Mouse (Mus musculus) frontal cortex, postnatal 10 days (tissue): Measurements from ENCODE around the gene C1rl.
"Not testable (repeated sequence)": the region's sequence is repeated elsewhere in the genome, so short reads cannot be mapped to it uniquely, and the experiment has no call there.

ENCODE experiments used
- DNase-seq, 2 experiments: peaks; one replicate each; pipeline ENCODE4 v3.0.0; 2022; ENCODE audit warnings: low spot score in 2 of 2, mixed read lengths in 1 of 2

C1rl gene

DNA sequence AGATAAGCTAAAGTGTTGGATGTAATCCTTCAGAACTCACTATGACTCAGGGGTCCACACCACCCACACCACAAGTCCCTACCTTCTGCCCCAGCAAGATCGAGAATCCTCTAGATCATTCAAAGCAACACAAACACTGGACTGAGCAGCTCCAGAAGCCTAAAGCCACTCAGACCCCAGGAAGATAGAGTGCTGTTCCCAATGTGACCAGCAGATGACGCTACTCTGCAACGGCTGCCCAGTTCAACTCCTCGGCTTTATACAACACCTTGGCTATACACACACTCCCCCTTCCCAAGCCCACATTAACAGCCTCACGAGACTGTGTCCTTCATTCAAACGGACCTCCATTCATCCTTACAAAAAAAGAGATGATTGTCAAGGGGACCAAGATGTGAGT lies 20.1 kb upstream of the C1rl start:
- DNase-seq = no peak

DNA sequence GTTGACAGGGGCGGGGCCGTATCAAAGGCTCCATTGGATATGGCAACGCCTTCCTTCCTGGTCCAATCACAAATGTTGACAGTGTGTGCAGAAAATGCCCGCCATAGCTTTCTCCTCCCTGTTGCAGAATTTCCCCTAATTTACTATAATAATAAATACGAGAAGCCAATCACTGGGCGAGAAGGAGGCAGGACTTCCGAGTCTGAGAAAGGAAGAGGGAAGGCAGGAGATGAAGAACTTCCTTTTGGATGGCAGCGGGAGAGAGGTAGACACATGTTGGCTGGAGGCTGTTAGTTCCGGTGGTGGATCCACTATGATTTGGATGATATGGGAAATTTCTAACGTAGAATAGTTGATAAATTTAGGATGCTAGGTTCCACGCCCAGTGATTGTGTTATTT lies 18.3 kb upstream of the C1rl start:
- no peak for DNase-seq

DNA sequence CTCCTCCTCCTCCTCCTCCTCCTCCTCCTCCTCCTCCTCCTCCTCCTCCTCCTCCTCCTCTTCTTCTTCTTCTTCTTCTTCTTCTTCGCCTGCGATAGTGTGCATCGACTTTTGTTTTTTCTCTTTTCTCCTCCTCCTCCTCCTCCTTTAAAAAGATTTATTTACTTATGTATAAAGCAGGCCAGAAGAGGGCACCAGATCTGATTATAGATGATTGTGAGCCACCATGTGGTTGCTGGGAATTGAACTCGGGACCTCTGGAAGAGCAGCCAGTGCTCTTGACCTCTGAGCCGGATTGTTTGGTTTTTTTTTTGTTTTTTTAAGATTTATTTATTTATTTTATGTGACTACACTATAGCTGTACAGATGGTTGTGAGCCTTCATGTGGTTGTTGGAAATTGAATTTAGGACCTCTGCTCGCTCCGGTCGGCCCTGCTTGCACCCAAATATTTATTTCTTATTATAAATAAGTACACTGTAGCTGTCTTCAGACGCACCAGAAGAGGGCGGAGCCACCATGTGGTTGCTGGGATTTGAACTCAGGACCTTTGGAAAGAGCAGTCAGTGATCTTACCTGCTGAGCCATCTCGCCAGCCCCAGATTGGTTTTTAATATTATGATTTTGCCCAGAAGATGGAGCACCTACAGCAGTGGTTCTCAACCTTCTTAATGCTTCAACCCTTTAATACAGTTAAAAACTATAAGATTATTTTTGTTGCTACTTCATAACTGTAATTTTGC lies 17.4 kb upstream of the C1rl start:
- not testable (repeated sequence) for DNase-seq

DNA sequence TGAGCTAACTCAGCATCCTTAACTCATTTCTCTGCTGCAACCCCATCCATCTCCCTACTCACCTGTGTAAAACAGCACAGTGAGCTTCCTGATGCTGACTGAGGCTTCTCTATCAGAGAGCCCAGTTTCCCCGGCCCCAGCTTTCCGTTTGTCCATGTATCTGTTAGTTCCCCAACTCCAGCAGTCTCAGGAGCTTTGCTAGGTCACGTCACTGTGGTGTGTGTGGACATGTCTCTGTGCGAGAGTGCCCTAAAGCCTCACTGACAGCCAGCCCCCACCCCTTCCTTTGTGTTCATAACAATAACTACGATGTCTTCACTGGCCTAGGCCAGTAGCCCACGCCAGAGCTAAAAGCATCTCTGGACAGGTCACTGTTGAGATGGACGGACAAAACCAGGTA lies 16.7 kb upstream of the C1rl start:
- DNase-seq = no peak

DNA sequence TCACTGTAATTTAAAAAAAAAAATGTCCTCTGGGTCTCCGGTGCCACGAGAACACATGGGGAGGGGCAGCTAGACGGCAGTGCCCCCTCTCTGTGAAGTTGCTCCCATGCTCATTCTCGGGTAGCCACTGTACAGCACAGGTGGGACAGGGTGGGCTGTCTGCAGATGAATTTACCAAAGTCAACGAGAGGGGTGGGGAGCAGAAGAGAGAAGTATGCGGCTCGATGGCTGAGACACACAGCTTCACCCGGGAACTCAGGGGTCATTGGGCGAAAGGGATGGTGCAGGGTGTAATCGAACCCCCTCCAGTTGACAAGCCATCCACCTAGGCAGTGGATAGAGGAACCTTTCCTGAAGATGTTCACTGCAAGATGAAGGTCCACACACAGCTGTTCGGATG lies 16.1 kb upstream of the C1rl start:
- no peak for DNase-seq

DNA sequence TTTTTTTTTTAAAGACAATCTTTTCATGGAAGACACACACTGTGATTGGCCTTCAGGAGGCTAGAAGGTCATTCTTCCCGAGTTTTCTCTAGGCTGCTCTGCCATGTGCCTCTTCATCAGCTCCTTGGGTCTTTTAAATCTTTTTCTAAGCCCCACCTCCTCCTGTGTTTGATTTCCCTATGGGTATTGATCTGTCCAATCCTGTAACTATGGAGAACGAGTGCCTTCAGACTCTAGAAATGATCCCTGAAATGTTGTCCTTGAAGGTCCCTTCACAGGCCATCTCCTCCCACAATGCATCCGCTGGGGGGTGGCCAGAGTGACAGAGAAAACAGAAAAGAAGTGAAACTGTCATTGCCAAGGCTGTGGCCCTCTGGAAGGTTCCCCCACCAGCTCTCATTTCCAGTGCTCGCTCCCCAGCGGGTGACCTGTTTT lies 15.7 kb upstream of the C1rl start:
- DNase-seq = no peak

DNA sequence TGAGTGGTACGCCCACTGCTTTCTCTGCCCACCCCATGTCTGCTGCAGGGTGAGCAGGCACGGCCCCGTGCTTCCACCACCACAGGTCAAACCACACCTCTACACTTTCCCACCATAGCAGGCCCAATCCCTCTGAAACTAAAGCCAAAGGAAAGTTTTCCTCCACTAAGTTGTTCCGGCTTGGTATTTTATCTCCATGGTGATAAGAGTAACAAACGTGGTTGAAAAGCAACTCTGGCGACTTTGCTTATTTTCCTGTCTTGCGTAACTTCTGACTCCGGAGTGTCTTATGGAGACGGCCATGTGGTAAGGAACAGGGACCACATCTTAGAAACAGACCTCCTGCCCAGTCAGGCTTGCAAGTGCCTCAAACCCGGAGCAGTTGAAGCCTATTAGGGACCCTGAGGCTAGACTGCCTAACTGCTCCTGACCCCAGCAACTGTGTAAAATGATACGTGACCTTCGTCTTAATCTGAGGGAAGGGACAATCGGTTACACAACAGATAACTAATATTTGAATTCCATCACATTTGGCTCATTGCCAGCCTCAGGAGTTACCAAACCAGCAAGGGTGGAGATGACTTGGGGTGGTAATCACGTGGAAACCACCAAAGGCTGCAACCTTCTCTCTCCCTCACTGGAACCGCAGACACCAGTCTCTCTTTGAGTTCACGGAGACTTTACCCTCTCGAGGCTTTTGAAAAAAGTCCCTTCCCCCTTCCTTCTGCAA lies 14.8 kb upstream of the C1rl start:
- no peak for DNase-seq

DNA sequence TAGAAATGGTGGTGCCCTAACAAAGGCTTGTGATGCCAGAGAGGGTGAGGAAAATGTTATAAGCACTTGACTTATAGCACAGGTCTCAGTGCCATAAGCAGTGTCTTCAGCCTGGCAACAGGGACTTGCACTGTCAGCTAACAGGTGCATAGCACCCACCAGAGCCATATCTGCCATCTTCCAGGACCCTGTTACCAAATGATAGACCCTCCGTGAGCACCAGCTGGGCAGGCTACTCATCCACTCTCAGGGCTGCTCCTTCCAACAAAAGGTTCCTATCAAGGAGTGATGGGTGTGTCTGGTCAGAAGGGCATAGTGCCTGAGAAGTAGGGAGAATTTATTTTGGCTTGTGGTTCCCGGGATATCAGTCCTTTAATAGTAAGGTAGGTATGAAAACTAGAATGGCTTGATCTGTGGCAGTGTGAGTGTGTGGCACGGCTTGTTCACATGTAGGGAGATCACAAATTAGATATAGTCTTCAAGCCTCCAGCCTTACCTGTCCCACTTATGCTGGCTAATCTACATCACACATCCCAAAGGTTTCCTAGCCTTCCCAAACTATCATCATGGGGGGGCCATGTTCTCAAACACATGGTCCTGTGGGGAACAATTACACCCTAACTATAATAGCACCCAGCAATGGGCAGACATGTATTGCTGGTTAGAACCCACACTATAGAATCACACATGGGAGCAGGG lies 13.9 kb upstream of the C1rl start:
- DNase-seq = no peak

DNA sequence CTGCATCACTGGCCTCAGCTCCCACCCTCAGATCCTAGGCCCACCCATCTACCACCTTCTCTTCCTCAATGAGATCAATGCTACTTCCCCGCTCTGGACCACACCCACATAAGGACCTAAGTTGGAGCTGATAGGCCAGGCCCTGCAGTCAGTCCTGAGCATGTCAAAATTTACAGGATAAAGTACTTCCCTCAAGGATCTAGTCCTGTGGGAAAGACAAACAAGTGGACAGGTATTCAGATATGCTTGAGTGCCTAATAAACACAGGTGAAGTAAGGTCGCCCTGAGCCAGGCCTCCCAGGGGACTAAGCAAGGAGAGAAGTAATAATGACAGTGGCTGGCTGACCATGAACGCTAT lies 13.4 kb upstream of the C1rl start:
- DNase-seq = no peak

DNA sequence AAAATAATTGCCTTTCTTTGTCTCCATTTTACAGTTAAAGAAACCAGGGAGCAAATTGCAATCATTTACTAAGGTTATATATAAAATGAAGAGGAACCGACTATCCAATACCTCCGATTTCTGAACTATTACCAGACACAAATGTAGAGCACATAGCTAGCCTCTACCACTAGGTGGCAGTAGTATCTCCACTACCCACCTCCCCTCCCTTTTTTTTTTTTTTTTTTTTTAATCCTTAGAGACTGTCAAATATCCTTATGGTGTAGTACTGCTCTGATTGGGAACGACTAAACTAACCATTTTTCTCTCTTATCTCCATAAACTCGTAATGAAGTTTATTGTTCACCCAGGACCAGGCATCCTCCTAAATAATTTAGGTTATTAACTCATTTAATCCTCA lies 12.6 kb upstream of the C1rl start:
- no peak for DNase-seq

DNA sequence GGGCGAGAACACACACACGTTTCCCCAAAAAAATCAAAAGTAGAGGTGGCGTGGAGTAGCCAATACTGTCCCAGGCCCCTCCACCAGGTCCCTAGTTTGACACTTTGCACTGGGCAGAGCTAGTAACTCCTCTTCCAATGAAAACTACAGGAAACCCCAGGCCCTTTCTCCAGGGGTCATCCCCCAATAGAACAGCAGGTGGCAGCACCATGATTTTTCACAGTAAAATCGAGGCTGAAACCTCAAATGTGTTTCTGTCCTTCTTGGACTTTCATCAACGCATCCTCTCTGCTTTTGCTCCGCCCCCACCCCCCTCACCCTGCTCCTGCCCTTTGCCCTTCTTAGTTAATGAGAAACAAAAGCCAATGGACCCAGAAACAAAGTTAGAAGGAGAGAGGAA lies 11.3 kb upstream of the C1rl start:
- DNase-seq = no peak

DNA sequence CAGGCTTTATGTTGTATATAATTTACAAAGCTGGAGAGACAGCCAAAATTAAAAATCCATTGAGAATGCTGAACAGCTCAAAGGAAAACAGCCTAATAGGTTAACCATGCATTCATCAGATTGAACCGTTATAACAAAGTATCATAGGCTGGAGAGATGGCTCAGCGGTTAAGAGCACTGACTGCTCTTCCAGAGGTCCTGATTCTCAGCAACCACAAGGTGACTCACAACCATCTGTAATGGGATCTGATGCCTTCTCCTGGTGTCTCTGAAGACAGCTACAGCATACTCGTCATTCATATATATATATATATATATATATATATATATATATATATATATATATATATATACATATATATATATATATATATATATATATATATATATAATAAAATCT lies 9.1 kb upstream of the C1rl start:
- DNase-seq = not testable (repeated sequence)

DNA sequence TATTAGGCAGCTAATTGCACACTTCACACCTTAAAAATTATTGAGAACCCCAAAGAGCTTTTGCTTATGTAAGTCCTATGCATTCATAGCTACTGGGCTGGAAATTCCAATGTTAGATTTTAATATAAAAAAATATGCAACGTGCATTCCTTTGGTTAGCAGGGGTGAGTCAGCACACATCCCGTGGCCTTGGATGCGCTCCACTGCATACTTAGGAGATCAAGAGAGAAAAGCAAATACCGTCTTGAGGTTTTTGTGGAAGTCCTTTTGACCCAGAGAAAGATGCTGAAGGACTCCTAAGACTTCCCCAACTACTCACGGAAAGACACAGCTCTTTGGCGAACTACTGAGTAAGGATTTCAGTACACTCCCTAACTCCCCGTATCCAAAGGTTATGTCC lies 8.1 kb upstream of the C1rl start:
- no peak for DNase-seq

DNA sequence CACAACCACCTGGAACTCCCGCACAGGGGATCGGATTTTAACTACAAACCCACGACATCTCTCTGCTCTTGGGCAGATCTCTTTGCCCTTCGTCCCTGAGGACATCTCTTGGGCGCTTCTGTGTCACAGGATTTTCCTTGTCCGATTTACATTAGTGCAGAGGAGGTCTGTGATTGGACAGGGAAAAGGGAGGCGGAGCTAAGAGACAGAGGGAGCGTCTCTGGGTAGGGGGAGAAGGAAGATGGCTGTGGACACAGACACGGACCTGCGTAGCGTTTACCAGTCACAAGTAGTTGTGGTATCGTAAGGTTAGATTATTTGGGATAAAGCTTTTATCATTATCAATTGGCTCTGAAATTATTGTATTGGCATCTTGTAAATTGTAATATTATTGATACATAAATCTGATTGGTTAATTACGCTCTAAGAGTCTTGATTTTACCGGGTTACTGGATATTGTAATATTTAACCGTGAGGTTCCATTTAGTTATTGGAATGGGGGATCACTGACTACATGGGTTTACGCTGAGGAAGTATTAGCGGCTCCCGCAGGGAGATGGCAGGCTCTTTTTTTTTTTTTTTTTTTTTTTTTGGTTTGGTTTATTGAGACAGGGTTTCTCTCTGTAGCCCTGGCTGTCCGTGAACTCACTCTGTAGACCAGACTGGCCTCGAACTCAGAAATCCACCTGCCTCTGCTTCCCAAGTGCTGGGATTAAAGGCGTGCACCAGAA lies 7.3 kb upstream of the C1rl start:
- DNase-seq = no peak

DNA sequence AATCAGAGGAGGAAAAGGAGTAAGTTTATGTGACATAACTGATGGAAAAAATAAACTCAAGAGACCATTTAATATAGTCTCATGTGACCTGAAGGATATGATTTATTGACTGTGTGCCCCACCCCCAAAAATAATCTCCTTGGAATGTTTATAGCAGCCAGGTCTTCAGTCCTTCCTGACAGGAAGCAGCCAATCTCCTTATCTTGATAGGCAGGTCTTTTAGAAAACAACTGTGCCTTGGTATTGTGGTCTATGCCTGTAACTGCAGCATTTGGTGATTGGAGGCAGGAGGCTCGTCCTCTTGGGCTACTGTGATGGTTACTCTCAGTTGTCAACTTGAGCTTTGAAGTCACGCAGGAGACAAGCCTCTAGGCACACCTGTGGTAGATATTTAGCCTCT lies 5.4 kb upstream of the C1rl start:
- DNase-seq = no peak

DNA sequence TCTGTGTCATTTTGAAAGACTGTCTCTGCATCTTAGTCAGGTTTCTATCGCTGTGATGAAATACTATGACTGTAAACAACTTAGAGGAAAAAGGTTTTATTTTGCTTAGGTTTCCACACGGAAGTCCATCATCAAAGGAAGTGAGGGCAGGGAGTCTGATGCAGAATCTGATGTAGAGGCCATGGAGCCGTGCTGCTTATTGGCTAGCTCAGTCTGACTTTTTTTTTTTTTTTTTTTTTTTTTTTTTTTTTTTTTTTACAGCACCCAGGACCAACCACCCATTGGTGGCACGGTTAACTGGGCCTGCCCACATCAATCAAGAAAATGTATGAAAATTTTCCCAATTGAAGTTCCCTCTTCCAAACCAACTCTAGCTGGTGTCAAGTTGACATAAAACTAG lies 4.0 kb upstream of the C1rl start:
- DNase-seq = no peak

DNA sequence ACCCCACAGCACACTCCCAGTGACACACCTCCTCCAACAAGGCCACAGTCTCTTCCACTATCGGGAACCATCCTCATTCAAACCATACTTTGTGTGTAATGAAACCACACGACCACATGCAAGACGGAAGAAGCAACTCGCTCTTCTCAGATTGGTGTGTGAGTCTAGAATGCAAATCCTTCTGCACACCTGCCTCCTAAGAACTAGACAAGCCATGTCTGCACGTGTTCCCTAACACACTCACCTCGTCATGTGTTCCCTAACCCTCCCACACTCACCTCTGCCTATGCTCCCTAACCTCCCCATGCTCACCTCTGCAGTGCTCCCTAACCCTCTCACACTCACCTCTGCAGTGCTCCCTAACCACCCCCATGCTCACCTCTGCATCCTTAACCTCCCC lies 1.5 kb upstream of the C1rl start:
- DNase-seq = no peak

DNA sequence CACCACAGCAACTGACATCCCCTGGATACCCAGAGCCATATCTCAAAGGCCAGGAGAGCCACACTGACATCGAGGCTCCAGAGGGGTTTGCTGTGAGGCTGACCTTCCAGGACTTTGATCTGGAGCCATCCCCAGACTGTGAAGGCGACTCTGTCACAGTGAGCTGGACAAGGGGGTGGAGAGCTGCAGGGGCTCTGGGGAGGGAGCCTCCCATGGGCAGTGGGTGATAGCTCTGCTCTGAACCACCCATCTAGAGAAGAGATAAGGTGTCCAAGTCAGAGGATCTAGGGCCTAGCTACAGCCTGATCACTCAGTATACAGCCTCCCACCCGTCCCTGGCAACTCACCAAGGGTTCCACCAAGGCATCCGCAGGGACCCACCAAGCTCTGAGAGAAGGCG lies 973 bp downstream of the C1rl start:
- no peak for DNase-seq

DNA sequence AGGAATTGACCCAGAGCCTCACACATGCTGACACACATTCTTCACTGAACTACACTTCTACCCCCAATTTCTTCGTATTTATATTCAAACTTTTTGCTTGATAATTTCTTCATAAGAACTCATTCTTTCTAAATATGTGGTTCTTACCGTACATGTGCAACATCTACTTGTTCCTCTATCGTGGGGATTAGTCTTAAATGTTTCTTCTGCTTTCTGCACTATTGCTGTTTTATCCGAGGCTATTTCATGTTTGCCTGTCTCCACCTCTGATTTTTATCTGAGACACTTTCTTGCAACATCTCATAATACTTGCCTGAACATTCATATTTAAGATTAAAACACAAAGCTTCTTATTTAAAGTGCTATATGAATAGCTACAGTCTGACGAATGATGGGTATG lies 3.1 kb downstream of the C1rl start:
- DNase-seq = no peak

DNA sequence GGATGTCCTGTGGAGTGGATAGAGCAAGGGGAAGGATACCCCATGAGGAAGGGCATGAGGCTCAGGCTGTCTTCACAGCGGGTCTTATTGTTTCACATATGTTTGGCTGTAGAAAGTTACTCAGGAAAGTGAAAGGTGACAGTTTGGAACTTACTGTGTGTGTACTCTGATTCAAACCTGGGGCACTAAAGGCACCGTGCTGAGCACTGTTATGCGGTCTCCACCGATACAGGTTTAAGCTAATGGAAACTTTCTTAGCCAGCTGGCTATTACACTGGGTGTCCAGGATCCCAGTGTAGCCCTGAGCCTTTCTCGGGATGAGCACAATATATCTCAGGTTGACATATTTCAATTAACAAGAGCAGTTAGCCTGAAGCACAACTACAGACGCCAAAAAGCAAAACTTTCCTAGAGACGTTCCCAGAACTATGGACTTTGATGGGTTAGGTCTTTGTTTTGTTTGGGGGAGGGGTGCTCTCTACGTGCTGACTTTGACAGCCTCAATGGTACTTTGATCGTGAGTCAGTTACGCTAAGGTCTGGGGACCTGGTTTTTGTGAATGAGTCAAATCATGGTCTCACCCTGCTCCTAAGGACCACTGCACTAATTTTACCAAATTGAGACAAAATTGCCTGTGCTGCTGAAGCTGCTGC lies 7.1 kb downstream of the C1rl start:
- no peak for DNase-seq

DNA sequence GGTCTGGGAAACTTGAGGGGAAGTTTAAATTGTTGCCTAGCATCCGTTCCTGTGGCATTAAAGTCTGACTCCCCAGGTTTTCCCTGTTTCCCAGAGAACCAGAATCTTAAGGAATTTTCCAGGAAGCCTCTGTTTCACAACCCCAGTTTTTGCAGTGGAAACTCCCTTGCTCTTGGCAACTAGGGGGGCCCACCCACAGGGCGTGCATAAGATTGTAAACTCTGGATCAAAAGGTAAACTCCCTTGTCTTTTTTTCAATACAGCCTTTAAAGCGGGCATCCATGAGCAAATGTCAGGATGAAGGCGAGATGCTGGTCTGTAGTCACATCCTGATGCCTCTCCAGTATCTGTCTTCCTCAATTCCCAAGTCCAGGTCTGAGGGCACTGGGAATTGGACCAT lies 8.6 kb downstream of the C1rl start:
- DNase-seq = no peak

DNA sequence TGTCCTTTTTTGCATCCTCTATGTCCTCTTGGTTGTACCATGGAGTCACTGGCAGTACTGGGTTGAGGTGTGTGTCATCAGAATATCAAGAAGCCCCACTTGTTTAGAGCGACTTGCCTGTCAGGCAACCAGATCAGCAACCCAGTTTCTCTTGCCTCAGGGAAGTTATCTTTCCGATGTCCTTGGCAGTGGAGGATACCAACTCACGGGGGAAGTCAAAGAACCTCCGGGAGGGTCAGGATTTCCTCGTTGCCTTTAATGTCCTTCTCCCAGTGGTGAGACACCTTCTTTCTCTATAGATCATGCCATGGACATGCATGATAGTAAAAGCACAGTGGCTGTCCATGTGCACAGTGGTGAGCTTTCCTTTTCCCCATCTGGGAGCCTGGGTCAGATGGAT lies 9.1 kb downstream of the C1rl start:
- no peak for DNase-seq
